Mouse (Mus musculus) c-Kit-positive CD71-positive TER-119-positive erythroid progenitor cells, embryonic 14.5 days (primary cell): Measurements from ENCODE around the gene Cel.

Source experiments
- DNase-seq: peaks from one replicate; pipeline ENCODE4 v3.0.0-alpha.2; 2013; ENCODE audit warnings: low spot score

Gene Cel

GRCm38 (mm10) chr2:28537634-28537920, 25.6 kb downstream of the Cel start:
- no peak for DNase-seq

- DNase-seq = no peak
These were observed 26.2 kb downstream of the Cel start for GRCm38 (mm10) chr2:28536766-28537633.

- no peak for DNase-seq
These were observed 27.0 kb downstream of the Cel start for GRCm38 (mm10) chr2:28536166-28536565.

GRCm38 (mm10) chr2:28535650-28536049, 27.6 kb downstream of the Cel start:
- DNase-seq = no peak

GRCm38 (mm10) chr2:28535263-28535540, 28.0 kb downstream of the Cel start:
- no peak for DNase-seq

- DNase-seq = no peak
These were observed 28.6 kb downstream of the Cel start for GRCm38 (mm10) chr2:28534436-28535262.

GRCm38 (mm10) chr2:28533901-28534435, 29.2 kb downstream of the Cel start:
- DNase-seq = no peak

- DNase-seq = peak; percentile 30
These were observed 30.0 kb downstream of the Cel start for GRCm38 (mm10) chr2:28532938-28533771.

- no peak for DNase-seq
These were observed 32.9 kb downstream of the Cel start for GRCm38 (mm10) chr2:28530311-28530710.

GRCm38 (mm10) chr2:28529856-28530255, 33.3 kb downstream of the Cel start:
- no peak for DNase-seq

- no peak for DNase-seq
These were observed 34.9 kb downstream of the Cel start for GRCm38 (mm10) chr2:28528354-28528730.

- DNase-seq = no peak
These were observed 35.5 kb downstream of the Cel start for GRCm38 (mm10) chr2:28527436-28528353.

GRCm38 (mm10) chr2:28525943-28526876, 37.0 kb downstream of the Cel start:
- DNase-seq = no peak

GRCm38 (mm10) chr2:28525219-28525942, 37.8 kb downstream of the Cel start:
- no peak for DNase-seq

- no peak for DNase-seq
These were observed 38.8 kb downstream of the Cel start for GRCm38 (mm10) chr2:28524406-28524805.

- no peak for DNase-seq
These were observed 39.5 kb downstream of the Cel start for GRCm38 (mm10) chr2:28523643-28524117.

- no peak for DNase-seq
These were observed 41.0 kb downstream of the Cel start for GRCm38 (mm10) chr2:28522166-28522565.

GRCm38 (mm10) chr2:28521571-28522151, 41.5 kb downstream of the Cel start:
- no peak for DNase-seq

- no peak for DNase-seq
These were observed 42.6 kb downstream of the Cel start for GRCm38 (mm10) chr2:28520581-28520980.
